Mouse (Mus musculus): ENCODE measurements around the gene E2f6.

Gene E2f6

GRCm38 (mm10) chr12:16850431-16851375 is 39.9 kb downstream of the E2f6 start:
- DNase-seq = peak in 1 of 2 experiments; percentile 53

- peak; percentile 67 to 77 for DNase-seq
Measured at GRCm38 (mm10) chr12:16853431-16854165, 42.8 kb downstream of the E2f6 start.

- no peak for DNase-seq
Measured at GRCm38 (mm10) chr12:16855632-16856305, 45.0 kb downstream of the E2f6 start.

DNA sequence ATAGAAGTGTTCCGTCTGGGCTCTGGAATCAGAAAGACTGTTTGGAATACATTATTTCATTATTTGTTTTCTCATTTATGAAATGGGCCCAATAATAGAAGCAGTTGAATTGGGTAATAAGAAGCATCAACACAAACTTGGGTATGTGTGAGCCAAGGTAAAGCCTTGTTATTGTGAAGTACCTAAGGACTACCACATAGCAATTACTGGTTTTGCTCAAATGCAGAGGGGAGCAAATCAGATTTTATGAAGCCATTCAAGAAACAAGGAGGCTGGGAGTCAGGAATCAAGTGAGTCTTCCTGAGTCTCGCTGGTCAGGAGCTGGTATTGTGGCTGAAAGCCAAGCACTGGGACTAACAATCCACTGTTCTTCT is 45.5 kb downstream of the E2f6 start:
- DNase-seq = no peak

DNA sequence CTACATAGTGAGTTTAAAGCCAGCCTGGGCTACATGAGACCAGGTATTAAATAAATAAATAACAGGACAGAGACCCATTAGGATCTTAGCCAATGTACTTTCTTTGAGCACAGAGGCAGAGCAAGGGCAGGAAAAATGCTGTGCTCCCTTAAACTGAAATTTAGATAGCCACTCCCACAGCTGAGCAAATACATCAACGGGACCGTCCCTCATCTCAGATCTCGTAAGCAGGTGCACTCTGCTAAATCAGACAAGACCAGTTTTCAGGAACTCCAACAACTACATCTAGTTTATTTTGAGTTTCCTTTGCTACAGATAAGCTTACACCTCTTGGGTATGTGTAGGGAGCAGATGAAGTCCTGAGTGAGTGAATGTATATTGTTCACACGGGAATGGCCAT is 47.3 kb downstream of the E2f6 start:
- no peak for DNase-seq

GRCm38 (mm10) chr12:16859781-16860180 is 49.0 kb downstream of the E2f6 start:
- DNase-seq = no peak

DNA sequence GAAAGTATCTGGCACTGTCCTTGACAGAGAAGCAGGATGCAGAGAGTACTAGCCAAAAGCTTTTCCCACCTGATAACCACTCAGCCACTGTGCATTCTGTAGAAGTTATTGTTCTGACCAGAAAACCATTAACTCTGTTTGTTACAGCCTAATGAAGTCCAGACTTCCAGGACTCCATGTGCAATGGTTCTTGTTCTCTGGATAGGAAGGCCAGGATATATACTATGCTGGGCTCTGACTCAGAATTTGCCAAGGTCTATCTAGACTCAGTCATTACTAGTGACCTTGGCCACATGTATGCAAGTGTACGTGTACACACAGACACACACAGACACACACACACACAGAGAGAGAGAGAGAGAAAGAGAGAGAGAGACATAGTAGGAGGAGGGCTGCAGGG is 49.8 kb downstream of the E2f6 start:
- DNase-seq = no peak

DNA sequence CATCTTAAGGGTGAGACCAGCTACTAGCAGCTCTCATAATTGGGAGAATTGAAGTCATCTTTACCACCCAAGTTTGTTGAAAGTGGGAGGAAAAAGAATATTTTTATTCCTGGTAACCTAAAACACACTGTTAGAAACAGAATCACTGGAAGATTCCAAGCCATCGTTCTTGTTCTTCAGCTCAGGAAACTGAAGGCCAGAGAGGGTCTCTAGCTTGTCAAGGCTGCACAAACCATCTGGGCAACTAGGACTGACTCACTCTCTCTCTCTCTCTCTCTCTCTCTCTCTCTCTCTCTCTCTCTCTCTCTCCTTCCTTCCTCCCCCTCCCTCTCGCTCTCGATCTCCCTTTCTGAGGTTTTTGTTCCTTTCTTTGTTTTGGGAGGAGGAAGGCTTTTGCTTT is 50.2 kb downstream of the E2f6 start:
- DNase-seq = peak; percentile 51 to 53

DNA sequence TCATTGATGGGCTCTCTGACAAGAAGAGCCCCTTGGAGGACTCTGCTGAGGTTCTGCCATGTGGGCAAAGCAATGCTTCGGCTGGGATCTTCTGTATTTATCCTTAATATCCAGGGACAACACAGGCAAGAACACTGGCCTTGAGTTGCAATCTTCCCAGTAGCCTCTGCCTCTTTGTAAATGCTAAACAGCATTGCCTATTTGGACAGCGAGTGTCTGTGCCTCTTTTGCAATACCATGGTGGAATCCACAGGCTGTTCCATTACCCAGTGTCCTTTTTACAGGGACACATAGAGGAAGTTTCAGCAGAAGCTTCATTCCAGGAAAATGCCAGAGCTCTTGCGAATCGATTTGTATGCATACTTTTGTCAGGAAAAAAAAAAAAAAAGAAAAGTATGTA is 53.7 kb downstream of the E2f6 start:
- no peak for DNase-seq

DNA sequence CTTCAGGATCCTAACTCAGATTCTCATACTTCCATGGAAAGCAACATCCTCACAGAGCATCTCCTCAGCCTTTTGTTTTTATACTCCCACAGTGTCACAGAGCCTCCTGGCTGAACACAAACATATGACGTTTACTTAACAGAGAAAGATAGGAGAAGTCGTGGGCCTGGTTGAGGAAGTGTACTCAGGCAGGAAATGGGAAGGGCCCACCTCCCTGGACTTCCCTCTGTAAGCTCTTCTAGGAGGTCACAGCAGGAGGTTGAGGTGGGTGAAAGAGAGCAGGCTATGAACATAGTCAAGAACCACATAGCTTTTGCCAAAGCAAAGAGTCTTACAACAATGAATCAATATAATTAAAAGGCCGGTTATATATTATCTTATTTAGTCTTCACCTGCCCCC is 55.1 kb downstream of the E2f6 start:
- DNase-seq = peak in 1 of 2 experiments; percentile 41

DNA sequence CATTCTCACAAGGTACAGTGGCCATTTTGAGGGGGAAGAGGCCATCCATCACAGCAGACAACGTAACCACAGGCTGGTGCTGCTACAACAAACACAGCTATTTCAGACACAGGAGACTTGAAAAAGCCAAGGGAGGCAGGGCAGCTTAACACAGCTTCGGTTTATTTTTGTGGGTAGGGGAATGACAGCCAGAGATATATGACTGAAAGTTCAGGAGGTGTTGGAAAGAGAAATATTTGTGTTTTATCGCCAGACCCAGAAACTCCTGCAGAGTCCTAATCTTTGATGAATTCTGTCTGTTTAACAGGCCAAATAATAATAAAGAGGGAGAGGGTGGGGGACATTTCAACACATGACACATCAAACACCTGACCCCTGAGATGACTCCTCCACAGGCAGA is 55.7 kb downstream of the E2f6 start:
- no peak for DNase-seq

GRCm38 (mm10) chr12:16867306-16867705 is 56.5 kb downstream of the E2f6 start:
- no peak for DNase-seq

- DNase-seq = no peak
Measured at GRCm38 (mm10) chr12:16868618-16869017, 57.9 kb downstream of the E2f6 start.

- no peak for DNase-seq
Measured at GRCm38 (mm10) chr12:16869091-16869778, 58.5 kb downstream of the E2f6 start.

- no peak for DNase-seq
Measured at GRCm38 (mm10) chr12:16869870-16870404, 59.2 kb downstream of the E2f6 start.

GRCm38 (mm10) chr12:16870405-16871068 is 59.8 kb downstream of the E2f6 start:
- peak; percentile 53 to 68 for DNase-seq

- DNase-seq = no peak
Measured at GRCm38 (mm10) chr12:16872006-16872405, 61.2 kb downstream of the E2f6 start.

DNA sequence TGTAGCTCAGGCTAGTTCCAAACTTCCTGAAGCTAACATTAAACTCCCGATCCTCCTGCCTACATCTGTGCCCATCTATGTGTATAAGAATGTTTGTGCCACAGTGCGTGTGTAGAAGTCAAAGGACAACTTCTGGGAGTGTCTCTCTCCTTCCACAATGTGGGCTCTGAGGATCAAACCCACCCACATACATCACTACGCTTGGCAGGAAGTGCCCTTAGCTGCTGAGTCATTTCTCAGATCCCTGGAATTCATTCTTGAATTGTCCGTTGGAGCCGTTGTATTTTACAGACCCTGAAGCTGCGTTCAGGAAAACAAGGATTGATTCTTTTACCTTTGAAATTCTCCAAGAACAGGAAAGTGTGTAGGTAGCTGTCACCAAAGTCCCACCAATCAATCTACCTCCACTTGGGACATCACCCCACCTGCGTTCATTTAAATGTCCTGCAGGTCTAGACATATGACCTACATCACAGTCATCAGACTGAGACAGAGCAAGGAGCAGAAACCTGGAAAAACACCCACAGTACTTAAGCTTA is 62.2 kb downstream of the E2f6 start:
- no peak for DNase-seq

GRCm38 (mm10) chr12:16873549-16873948 is 62.8 kb downstream of the E2f6 start:
- DNase-seq = no peak

DNA sequence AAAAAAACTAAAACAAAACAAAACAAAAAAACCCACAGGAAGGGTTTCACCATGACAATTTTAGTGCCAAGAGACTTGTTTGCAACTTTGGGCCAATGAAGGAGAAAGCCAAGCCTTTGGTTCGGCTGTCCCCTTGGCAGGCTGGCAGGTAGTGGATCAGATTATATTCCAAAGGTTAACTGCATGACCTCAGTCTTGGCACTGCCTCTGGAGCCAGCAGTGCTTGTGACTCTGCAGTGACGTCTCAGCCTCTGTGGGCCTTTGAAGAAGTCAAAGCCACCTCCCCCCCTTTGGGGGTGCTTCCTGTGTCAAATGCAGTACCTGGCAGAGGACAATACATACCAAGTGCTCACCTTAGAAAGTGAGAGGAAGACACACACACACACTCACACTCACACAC is 63.3 kb downstream of the E2f6 start:
- no peak for DNase-seq

DNA sequence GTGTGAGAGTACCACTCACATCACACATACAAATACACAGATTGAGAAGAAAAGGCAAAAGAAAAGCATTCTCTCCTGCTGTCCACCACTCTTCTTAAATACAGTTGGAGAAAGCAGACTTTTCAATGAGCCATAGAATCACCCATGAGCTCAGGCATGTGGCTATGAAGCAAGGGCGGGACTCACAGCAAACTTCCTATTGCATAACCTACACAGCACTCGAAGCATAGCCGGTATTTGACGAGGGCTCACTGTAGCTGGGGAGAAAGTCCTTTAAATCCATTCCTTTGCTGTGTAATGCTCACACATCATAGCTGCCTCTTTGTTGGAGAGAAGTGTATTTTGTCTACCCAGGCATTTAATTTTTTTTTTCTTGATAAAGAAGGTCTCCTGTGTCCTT is 64.5 kb downstream of the E2f6 start:
- no peak for DNase-seq

- peak; percentile 33 to 36 for DNase-seq
Measured at GRCm38 (mm10) chr12:16875678-16876077, 64.9 kb downstream of the E2f6 start.
